Mouse (Mus musculus): ENCODE results near the gene Tmem56. TPM values are rescaled to one million over a fixed set of nuclear protein-coding genes. Genes with fewer than 3 reads are reported as not detected.

Gene Tmem56
- total and polyA plus RNA-seq, 3 experiments, result 0.68 to 2.9 (median 0.99) TPM

DNA sequence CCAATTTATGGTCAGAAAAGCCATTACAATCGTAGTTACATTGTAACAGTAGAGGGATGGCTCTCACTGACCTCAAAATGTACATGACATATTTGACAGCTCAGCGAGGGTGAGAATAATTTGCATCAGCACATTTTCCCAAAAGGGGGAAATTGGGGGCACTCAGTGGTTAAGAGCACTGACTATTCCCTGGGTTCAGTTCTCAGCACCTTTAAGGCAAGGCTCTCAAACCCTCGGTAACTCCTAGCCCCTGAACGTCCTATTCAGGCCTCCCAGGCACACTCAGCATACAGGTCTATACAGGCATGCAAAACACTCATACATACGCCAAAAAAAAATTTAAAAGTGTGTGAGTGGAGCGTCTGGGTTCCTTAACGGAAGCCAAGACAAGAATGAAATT, 112.3 kb downstream of the Tmem56 start:
- DNase-seq, result no peak
- WGBS, result 66% methylated on average over 7 of the region's 7 CpGs
- intact Hi-C loops (cut with DNase I), result loop anchor here (2.0 to 5.0 kb wide), 2 partner anchors 122 to 330 kb away; partner anchors contain the start of gene Alg14
- TF ChIP-seq CTCF (IDR thresholded peaks at IDR 0.05) (no peak), POLR2A (IDR thresholded peaks at IDR 0.05; ENCODE audit: insufficient read depth, low read depth, low read length) (no peak), EP300 (IDR thresholded peaks at IDR 0.05; ENCODE audit: insufficient read depth, low read depth, low read length) (no peak)
- Histone ChIP-seq H3K9ac (ENCODE audit: low read depth, low read length) (no peak overlapping the region), H3K27me3 (ENCODE audit: control insufficient read depth, insufficient read depth, low read length) (no peaks in the 10 kb centered on the region), H3K4me3 (no peak overlapping the region), H3K79me2 (replicated peaks; ENCODE audit: control insufficient read depth, insufficient read depth, low read length) (no peaks in the 10 kb centered on the region), H3K27ac (no peak overlapping the region), H3K36me3 (ENCODE audit: control insufficient read depth, insufficient read depth, low read length) (no peaks in the 10 kb centered on the region), H3K4me1 (ENCODE audit: control insufficient read depth, insufficient read depth, low read length) (no peaks in the 10 kb centered on the region)

DNA sequence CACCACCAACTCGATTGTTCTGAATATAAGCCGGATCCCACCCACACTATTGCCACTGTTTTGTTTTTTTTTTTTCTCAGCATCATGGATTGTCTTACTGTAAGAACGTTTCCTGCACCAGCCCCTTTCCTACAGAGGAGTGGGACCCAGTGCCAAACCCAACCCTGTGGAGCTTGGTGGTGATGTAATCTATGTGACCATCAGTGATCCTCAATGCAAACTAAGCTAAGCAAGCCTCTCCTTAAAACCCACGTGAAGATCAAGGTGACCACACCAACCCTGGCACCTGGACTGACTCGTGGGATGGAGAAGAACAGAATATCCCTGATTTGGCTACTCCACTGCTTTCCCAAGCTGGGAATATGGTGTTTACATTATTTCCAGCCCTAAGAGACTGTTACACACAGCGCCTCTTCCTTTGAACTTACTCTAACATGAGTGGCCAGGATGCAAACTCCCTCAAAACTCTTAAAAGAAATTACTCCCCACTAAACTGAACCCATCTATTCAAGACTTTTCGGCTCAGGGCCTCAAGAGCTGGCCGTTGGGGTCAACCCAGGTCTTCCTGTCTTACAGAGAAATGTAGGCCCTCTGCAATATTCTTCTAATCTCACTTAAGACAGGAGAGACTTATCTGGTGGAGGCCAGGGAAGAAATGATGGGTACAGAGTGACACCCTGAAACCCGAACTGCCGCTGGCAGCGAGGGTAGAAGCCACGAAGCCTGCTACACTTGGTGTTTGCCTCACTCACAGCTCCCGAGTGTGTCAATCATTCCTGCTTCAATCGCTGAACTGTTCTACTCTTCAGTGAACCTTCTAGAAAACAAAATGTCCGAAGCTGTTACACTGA, 113.6 kb downstream of the Tmem56 start:
- intact Hi-C loops (cut with DNase I), result no loop called here
- Histone ChIP-seq H3K4me3 (no peak overlapping the region), H3K79me2 (replicated peaks; ENCODE audit: control insufficient read depth, insufficient read depth, low read length) (no peaks in the 10 kb centered on the region), H3K27ac (no peak overlapping the region), H3K36me3 (ENCODE audit: control insufficient read depth, insufficient read depth, low read length) (no peaks in the 10 kb centered on the region), H3K9ac (ENCODE audit: low read depth, low read length) (no peak overlapping the region), H3K4me1 (ENCODE audit: control insufficient read depth, insufficient read depth, low read length) (no peaks in the 10 kb centered on the region), H3K27me3 (ENCODE audit: control insufficient read depth, insufficient read depth, low read length) (no peaks in the 10 kb centered on the region)
- DNase-seq, result no peak
- no peak for TF ChIP-seq POLR2A (IDR thresholded peaks at IDR 0.05; ENCODE audit: insufficient read depth, low read depth, low read length)
- TF ChIP-seq CTCF (IDR thresholded peaks at IDR 0.05), result no peak
- TF ChIP-seq EP300 (IDR thresholded peaks at IDR 0.05; ENCODE audit: insufficient read depth, low read depth, low read length), result no peak
- 79% methylated on average over 15 of the region's 15 CpGs for WGBS

DNA sequence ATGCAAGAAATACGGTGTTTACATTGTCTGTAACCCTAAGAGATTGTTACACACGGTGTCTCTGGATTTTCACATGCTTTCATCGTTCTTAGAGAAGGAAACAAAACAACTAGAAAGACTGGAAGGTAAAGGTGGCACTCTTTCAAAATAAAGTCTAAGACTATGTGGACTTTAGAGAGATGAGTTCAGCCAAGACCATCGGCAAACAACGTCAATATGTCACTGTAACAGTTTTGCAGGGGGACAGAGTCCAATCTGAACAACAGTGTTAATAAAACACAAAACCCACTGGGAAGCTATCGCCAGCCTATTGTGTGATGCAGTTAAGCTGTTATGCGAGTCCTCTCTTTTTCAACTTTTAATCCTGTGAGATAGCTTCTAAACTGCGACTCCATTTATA, 114.3 kb downstream of the Tmem56 start:
- Histone ChIP-seq H3K27ac (no peak overlapping the region), H3K79me2 (replicated peaks; ENCODE audit: control insufficient read depth, insufficient read depth, low read length) (no peaks in the 10 kb centered on the region), H3K36me3 (ENCODE audit: control insufficient read depth, insufficient read depth, low read length) (no peaks in the 10 kb centered on the region), H3K27me3 (ENCODE audit: control insufficient read depth, insufficient read depth, low read length) (no peaks in the 10 kb centered on the region), H3K4me1 (ENCODE audit: control insufficient read depth, insufficient read depth, low read length) (no peaks in the 10 kb centered on the region), H3K9ac (ENCODE audit: low read depth, low read length) (no peak overlapping the region), H3K4me3 (no peak overlapping the region)
- no peak for TF ChIP-seq POLR2A (IDR thresholded peaks at IDR 0.05; ENCODE audit: insufficient read depth, low read depth, low read length)
- no peak for TF ChIP-seq EP300 (IDR thresholded peaks at IDR 0.05; ENCODE audit: insufficient read depth, low read depth, low read length)
- no peak for TF ChIP-seq CTCF (IDR thresholded peaks at IDR 0.05)
- 88% methylated on average over 8 of the region's 8 CpGs for WGBS
- intact Hi-C loops (cut with DNase I), result no loop called here
- no peak for DNase-seq

- peak; percentile 28 to 66 for DNase-seq
- intact Hi-C loops (cut with DNase I), result no loop called here
- 48% methylated on average over 7 of the region's 7 CpGs for WGBS
Measured at GRCm38 (mm10) chr3:121163271-121163819, 119.6 kb downstream of the Tmem56 start.

GRCm38 (mm10) chr3:121161661-121162060, 121.2 kb downstream of the Tmem56 start:
- H3K27ac ChIP-seq, result no peak overlapping the region
- H3K36me3 ChIP-seq (ENCODE audit: control insufficient read depth, insufficient read depth, low read length), result no peaks in the 10 kb centered on the region
- intact Hi-C loops (cut with DNase I), result no loop called here
- H3K27me3 ChIP-seq (ENCODE audit: control insufficient read depth, insufficient read depth, low read length), result no peaks in the 10 kb centered on the region
- WGBS, result 40% methylated on average over 2 of the region's 2 CpGs
- DNase-seq, result no peak
- H3K4me1 ChIP-seq (ENCODE audit: control insufficient read depth, insufficient read depth, low read length), result peaks cover 1% of the 10 kb centered on the region; the same call in 1 of the 2 replicates
- no peak overlapping the region for H3K9ac ChIP-seq (ENCODE audit: low read depth, low read length)
- TF ChIP-seq EP300 (IDR thresholded peaks at IDR 0.05; ENCODE audit: insufficient read depth, low read depth, low read length) (no peak), CTCF (IDR thresholded peaks at IDR 0.05) (peak; percentile 30)
- H3K4me3 ChIP-seq, result no peak overlapping the region
- H3K79me2 ChIP-seq (replicated peaks; ENCODE audit: control insufficient read depth, insufficient read depth, low read length), result no peaks in the 10 kb centered on the region

More at GRCm38 (mm10) chr3:121163271-121163819, 119.6 kb downstream of the Tmem56 start:
- Histone ChIP-seq H3K4me1 (ENCODE audit: control insufficient read depth, insufficient read depth, low read length) (peaks cover 1% of the 10 kb centered on the region; the same call in 1 of the 2 replicates), H3K27ac (no peak overlapping the region), H3K36me3 (ENCODE audit: control insufficient read depth, insufficient read depth, low read length) (no peaks in the 10 kb centered on the region), H3K4me3 (no peak overlapping the region), H3K27me3 (ENCODE audit: control insufficient read depth, insufficient read depth, low read length) (no peaks in the 10 kb centered on the region), H3K79me2 (replicated peaks; ENCODE audit: control insufficient read depth, insufficient read depth, low read length) (no peaks in the 10 kb centered on the region), H3K9ac (ENCODE audit: low read depth, low read length) (no peak overlapping the region)
- 0 out of 2 replicates have a peak, but pooled peaks have one; percentile 18 for TF ChIP-seq EP300 (IDR thresholded peaks at IDR 0.05; ENCODE audit: insufficient read depth, low read depth, low read length)
- TF ChIP-seq POLR2A (IDR thresholded peaks at IDR 0.05; ENCODE audit: insufficient read depth, low read depth, low read length), result no peak
- peak; percentile 82 for TF ChIP-seq CTCF (IDR thresholded peaks at IDR 0.05)

DNA sequence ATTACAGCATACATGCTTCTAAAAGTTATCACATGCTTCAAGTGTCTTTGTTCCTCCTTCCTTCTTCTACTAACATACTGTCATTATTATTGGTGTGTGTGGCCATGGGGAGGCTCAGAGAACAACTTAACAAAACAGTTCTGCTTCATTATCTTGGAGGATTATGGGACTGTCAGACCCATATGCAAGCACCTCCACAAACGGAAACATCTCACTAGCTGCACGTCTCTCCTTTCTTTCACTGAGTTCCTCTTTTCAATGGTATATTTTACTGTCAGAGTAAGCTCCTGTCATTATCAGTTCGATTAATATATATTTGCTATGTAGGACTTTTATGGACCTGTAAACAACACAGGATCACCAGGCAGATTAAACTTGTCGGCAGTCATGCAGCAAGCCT, 122.5 kb downstream of the Tmem56 start:
- intact Hi-C loops (cut with DNase I), result no loop called here
- WGBS, result 40% methylated on average over 4 of the region's 4 CpGs
- Histone ChIP-seq H3K4me3 (no peak overlapping the region), H3K36me3 (ENCODE audit: control insufficient read depth, insufficient read depth, low read length) (no peaks in the 10 kb centered on the region), H3K27ac (no peak overlapping the region), H3K9ac (ENCODE audit: low read depth, low read length) (no peak overlapping the region), H3K79me2 (replicated peaks; ENCODE audit: control insufficient read depth, insufficient read depth, low read length) (no peaks in the 10 kb centered on the region), H3K27me3 (ENCODE audit: control insufficient read depth, insufficient read depth, low read length) (no peaks in the 10 kb centered on the region), H3K4me1 (ENCODE audit: control insufficient read depth, insufficient read depth, low read length) (peaks cover 1% of the 10 kb centered on the region; the same call in 1 of the 2 replicates)
- no peak for TF ChIP-seq CTCF (IDR thresholded peaks at IDR 0.05)
- TF ChIP-seq POLR2A (IDR thresholded peaks at IDR 0.05; ENCODE audit: insufficient read depth, low read depth, low read length), result no peak
- TF ChIP-seq EP300 (IDR thresholded peaks at IDR 0.05; ENCODE audit: insufficient read depth, low read depth, low read length), result no peak
- no peak for DNase-seq
